Comparison of ENCODE assay signal across 17 mouse cellular contexts in genomic region chr2:117036197-117036872, GRCm38 (mm10).
A peak's percentile ranks its signal among the peaks of the same experiment; 100 is the strongest.
DNase-seq lines count a peak whose midpoint lies in the region; ATAC-seq and TF ChIP-seq lines count a peak whose summit lies in the region.
"Had no signal": no experiment of that assay in that cellular context is flagged by ENCODE, and none has a peak within 500 bp of the region (broad histone marks: within the 10 kb centered on the region; RNA-seq: fewer than 3 reads in every experiment).

No protein-coding gene starts in this region.

- H3K4me1 ChIP-seq in lung, embryonic 14.5 days (ENCODE audit: insufficient read depth) = no peaks in the 10 kb centered on the region
- peaks cover 32% of the 10 kb centered on the region for H3K4me1 ChIP-seq in heart, embryonic 10.5 days
- H3K4me1 ChIP-seq: hindbrain, embryonic 15.5 days; neural tube, embryonic 15.5 days had no signal

- no peak overlapping the region for H3K4me3 ChIP-seq in lung, embryonic 14.5 days (ENCODE audit: low read depth, low read length)
- H3K4me3 ChIP-seq in heart, embryonic 10.5 days = no peak overlapping the region
- H3K4me3 ChIP-seq: embryonic facial prominence, embryonic 12.5 days; forebrain, embryonic 12.5 days; hindbrain, embryonic 15.5 days; left cerebral cortex, adult 2 months; neural tube, embryonic 15.5 days had no signal

- no peak for TF ChIP-seq CTCF in lung, embryonic 14.5 days (IDR thresholded peaks at IDR 0.05; ENCODE audit: low read depth)

- intact Hi-C loops in heart, postnatal 14 days (cut with DNase I) = no loop called here

- no peaks in the 10 kb centered on the region for H3K9me3 ChIP-seq in lung, embryonic 14.5 days (ENCODE audit: low read depth, low read length)
- H3K9me3 ChIP-seq in heart, embryonic 10.5 days = no peaks in the 10 kb centered on the region
- H3K9me3 ChIP-seq: embryonic facial prominence, embryonic 12.5 days; forebrain, embryonic 12.5 days; hindbrain, embryonic 15.5 days; neural tube, embryonic 15.5 days had no signal

- WGBS in lung, embryonic 14.5 days = 35% methylated on average over 8 of the region's 8 CpGs
- WGBS in heart, embryonic 10.5 days = 33% methylated on average over 8 of the region's 8 CpGs

- no peak overlapping the region for H3K4me2 ChIP-seq in lung, embryonic 14.5 days
- H3K4me2 ChIP-seq: embryonic facial prominence, embryonic 12.5 days; forebrain, embryonic 12.5 days; hindbrain, embryonic 15.5 days; neural tube, embryonic 15.5 days had no signal

- no peak overlapping the region for H3K27ac ChIP-seq in lung, embryonic 14.5 days (ENCODE audit: low read depth)
- peak overlapping the region; percentile 16; the same call in 1 of the 2 replicates for H3K27ac ChIP-seq in heart, embryonic 10.5 days
- H3K27ac ChIP-seq: embryonic facial prominence, embryonic 12.5 days; forebrain, embryonic 12.5 days; hindbrain, embryonic 15.5 days; left cerebral cortex, adult 2 months; neural tube, embryonic 15.5 days had no signal

- H3K27me3 ChIP-seq in lung, embryonic 14.5 days (ENCODE audit: insufficient read depth, low read length) = no peaks in the 10 kb centered on the region
- H3K27me3 ChIP-seq in heart, embryonic 10.5 days (ENCODE audit: insufficient read depth, poor library complexity, severe bottlenecking) = no peaks in the 10 kb centered on the region
- H3K27me3 ChIP-seq: embryonic facial prominence, embryonic 12.5 days; forebrain, embryonic 12.5 days; hindbrain, embryonic 15.5 days; neural tube, embryonic 15.5 days had no signal

- H3K9ac ChIP-seq in lung, embryonic 14.5 days = no peak overlapping the region
- H3K9ac ChIP-seq: embryonic facial prominence, embryonic 12.5 days; forebrain, embryonic 12.5 days; hindbrain, embryonic 15.5 days; neural tube, embryonic 15.5 days had no signal

- peak; percentile 64 for DNase-seq in lung, embryonic 14.5 days
- no peak for DNase-seq in lung, postnatal 25 days (ENCODE audit: low spot score)
- no peak for DNase-seq in heart, embryonic 10.5 days (ENCODE audit: low spot score)
- DNase-seq in heart, postnatal 14 days = peak; percentile 9 to 19
- DNase-seq in telencephalon, adult 2 months (ENCODE audit: low read depth, low spot score) = peak; percentile 16
- DNase-seq in cerebellum, postnatal 36 days = no peak
- no peak for DNase-seq in thymus, postnatal 25 days
- DNase-seq: cerebellum, adult 9-10 months; gastrocnemius, postnatal 10 days; liver; thymus, postnatal 14 days had no signal

- no peaks in the 10 kb centered on the region for H3K36me3 ChIP-seq in lung, embryonic 14.5 days (ENCODE audit: insufficient read depth)
- no peaks in the 10 kb centered on the region for H3K36me3 ChIP-seq in heart, embryonic 10.5 days
- H3K36me3 ChIP-seq: embryonic facial prominence, embryonic 12.5 days; forebrain, embryonic 12.5 days; hindbrain, embryonic 15.5 days; neural tube, embryonic 15.5 days had no signal

- ATAC-seq in lung, embryonic 14.5 days (ENCODE audit: insufficient read depth) = no peak; the same call in 1 of the 2 replicates
- ATAC-seq: CD4-positive, CD25-positive, alpha-beta regulatory T cell, adult 4 months had no signal

Comparison
In these comparisons a context has a peak if more than half of its experiments do, and no peak if none do; other contexts are left out.
1. DNase-seq: peak in lung, embryonic 14.5 days (single experiment), heart, postnatal 14 days (2 of 2) and telencephalon, adult 2 months (single experiment); none in lung, postnatal 25 days (single experiment), heart, embryonic 10.5 days (single experiment), cerebellum, postnatal 36 days (0 of 2) and thymus, postnatal 25 days (single experiment).